Mouse (Mus musculus): ENCODE data around the gene Ccdc106.
"Not testable (repeated sequence)": the region's sequence is repeated elsewhere in the genome, so short reads cannot be mapped to it uniquely, and the experiment has no call there.

Ccdc106 gene

GRCm38 (mm10) chr7:5020000-5020681 lies at the start of gene Ccdc106, which contains the start of gene Zfp865:
TSS of gene Ccdc106 (plus strand) at chr7:5020553.
TSS of gene Zfp865 (plus strand) at chr7:5020376.
- peak; percentile 97 for DNase-seq (ENCODE audit: low read depth, low spot score)

GRCm38 (mm10) chr7:4971068-4971467 lies 49.3 kb upstream of the Ccdc106 start, which contains the start of gene Sbk3:
TSS of gene Sbk3 (minus strand) at chr7:4971168.
- no peak for DNase-seq (ENCODE audit: low read depth, low spot score)

DNA sequence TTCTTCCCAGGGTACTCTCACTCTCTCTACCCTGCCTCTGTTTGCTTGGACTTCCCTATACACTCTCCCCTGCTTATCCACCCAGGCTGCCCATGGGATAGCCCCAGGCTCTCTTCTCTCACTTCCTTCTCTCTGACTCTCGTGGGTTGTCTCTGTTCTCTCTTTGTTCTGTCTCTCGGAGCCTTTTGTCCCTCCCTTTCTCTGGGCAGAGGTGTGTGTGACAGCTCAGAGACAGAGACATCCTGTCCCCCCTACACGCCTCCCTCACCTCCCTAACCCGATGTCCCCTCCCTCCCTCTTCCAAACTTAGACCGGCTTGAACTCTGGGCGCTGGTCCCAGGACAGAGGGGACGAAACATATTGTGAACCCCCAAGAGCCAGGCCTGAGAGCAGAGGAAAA lies 48.6 kb upstream of the Ccdc106 start:
- no peak for DNase-seq (ENCODE audit: low read depth, low spot score)

DNA sequence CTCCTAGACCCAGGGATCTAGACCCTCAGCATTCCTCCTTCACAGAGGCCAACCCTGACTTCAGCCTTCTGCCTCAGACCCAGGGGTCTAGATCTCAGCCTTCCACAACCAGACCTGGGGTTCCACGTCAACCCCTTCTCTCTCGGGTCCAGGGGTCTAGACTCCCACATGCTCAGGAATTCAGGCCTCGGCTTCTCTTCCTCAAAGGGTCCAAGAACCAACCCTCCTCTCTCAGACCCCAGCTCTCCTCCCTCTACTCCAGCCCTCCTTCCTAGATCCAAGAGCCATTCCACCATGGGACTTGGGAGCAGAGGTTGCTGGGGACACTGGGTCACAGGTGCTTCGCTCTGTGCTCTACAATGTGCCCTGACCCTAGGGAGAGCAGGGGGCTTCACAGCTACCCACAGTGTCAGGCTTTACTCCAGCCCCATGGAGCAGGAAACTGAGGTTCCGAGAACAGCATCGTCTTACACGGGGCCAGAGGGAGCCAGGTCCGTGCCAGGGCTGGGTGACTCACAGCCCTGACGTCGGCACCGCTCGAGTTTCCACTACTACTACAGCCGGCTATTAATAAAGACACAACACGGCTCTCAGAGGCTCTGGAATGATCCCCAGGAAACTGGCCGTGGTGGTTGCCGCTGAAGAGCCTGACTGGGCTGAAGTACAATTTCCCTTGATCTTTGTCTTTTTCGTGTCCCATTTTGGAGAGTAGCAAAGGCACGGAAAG lies 47.9 kb upstream of the Ccdc106 start:
- no peak for DNase-seq (ENCODE audit: low read depth, low spot score)

GRCm38 (mm10) chr7:4975455-4975854 lies 44.9 kb upstream of the Ccdc106 start:
- DNase-seq (ENCODE audit: low read depth, low spot score): no peak

GRCm38 (mm10) chr7:4976832-4977231 lies 43.5 kb upstream of the Ccdc106 start:
- DNase-seq (ENCODE audit: low read depth, low spot score): no peak

- no peak for DNase-seq (ENCODE audit: low read depth, low spot score)
Observed at GRCm38 (mm10) chr7:4988250-4988649, 32.1 kb upstream of the Ccdc106 start.

- no peak for DNase-seq (ENCODE audit: low read depth, low spot score)
Observed at GRCm38 (mm10) chr7:4993347-4993998, 26.9 kb upstream of the Ccdc106 start.

- DNase-seq (ENCODE audit: low read depth, low spot score): no peak
Observed at GRCm38 (mm10) chr7:4993999-4994788, 26.2 kb upstream of the Ccdc106 start.

DNA sequence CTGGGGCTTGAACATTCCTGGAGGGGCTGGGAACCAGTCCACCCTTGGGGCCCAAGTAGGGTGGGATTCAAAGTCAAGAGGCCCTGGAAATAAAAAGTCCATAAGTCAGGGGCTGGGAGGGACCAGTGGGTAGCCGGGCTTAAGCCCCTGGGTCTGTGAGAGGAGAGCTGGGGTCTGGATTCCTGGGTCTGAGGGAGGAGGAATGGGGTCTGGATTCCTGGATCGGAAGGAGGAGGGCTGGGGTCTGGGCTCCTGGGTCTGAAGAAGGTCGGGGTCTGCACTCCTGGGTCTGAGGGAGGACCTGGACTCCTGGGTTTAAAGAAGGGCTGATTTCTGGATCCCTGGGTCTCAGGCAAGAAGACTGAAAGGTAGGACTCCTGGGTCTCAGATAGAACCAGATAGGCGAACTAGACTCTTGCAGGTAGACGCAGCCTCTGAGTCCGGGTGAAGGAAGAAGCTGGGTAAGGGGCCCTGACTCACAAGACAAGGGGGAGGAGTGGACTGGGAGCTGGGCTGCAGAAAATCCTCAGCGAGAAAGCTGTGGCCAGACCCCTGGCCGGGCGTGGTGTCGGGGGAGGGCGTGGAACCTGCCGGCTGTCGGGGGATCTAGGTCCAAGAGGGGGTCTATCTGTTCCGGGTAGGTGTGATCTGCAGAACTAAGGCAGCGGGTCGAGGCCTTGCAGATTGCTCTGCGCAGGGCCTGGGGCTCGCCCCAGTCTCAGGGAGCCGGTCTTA lies 24.9 kb upstream of the Ccdc106 start:
- no peak for DNase-seq (ENCODE audit: low read depth, low spot score)

GRCm38 (mm10) chr7:4996003-4996895 lies 24.1 kb upstream of the Ccdc106 start, which contains the start of gene Zfp579:
TSS of gene Zfp579 (minus strand) at chr7:4996158.
- peak; percentile 73 for DNase-seq (ENCODE audit: low read depth, low spot score)

DNA sequence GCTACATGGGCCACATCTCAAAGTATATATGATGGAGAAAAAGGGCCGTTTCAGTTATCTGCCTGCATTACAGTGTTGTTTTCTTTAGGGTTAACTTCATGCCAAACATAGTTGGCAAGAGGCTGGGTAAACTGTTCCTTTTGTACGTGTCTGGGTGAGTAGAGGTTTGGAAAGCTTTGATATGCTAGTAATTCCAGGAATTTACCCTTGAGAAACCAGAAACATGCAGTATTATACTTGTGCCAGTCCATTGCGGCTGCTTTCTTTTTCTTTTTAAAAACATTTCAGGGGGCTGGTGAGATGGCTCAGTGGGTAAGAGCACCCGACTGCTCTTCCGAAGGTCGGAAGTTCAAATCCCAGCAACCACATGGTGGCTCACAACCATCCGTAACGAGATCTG lies 23.4 kb upstream of the Ccdc106 start:
- DNase-seq (ENCODE audit: low read depth, low spot score): no peak

DNA sequence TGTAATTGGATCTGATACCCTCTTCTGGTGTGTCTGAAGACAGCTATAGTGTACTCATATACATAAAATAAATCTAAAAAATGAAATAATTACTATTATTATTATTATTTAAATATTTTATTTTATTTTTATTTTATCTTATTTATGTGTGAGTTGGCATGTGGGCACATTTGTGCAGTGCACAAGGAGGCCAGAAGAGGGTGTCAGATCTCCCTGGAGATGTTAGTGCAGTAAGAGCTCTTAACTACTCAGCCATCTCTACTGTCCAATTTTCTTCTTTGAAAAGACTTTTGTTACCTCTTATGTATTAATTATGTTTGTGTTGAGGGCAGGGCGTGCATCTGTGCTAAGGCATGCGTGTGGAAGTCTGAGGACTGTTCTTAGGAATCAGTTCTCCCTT lies 20.5 kb upstream of the Ccdc106 start:
- no peak for DNase-seq (ENCODE audit: low read depth, low spot score)

GRCm38 (mm10) chr7:5002876-5003275 lies 17.5 kb upstream of the Ccdc106 start:
- DNase-seq (ENCODE audit: low read depth, low spot score): not testable (repeated sequence)

GRCm38 (mm10) chr7:5008229-5008628 lies 12.1 kb upstream of the Ccdc106 start:
- DNase-seq (ENCODE audit: low read depth, low spot score): no peak

- no peak for DNase-seq (ENCODE audit: low read depth, low spot score)
Observed at GRCm38 (mm10) chr7:5012681-5013513, 7.5 kb upstream of the Ccdc106 start.

DNA sequence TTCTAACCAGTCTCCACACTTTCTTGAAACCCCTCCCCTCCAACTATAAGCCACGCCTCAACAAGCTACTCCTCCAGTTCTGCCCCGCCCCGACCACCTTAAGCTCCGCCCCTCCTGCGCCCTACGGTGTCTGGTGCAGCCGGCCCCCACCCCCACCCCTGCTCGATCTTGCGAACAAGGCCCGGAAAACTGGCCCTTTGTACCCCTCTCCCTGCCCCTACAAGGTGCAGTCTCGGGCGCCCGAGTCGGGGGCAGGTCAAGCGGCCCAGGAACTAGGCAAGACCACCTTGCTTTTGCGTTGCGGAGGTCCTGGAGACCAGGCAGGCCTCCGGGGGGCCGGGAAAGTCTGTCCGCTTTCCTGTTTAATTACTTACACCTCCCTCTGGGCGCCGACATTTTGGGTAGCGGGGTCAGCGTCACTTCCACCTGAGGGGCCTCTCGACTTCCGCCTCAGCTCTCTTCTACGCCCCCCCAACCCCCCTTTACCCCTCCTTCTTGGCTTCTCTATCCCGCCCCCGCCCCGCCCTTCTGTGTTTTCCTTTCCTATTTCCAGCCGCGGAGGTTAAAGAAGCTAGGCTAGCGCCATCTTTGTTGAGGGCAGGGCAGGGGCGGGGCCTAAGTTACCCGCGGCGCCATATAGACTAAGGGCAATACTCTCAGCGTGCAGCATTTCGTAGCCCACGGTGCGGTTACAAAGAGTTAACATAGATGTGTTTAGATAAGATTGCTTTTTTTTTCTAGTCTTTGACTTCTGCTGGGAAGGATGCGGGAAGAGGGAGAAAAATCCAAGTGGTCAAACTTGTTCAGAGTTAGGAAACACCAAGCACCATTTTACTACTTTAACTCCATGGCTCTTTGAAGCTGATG lies 5.9 kb upstream of the Ccdc106 start, which contains the start of the genes Zfp524 and Fiz1:
TSS of gene Zfp524 (plus strand) at position 165 of the 867 bp plus-strand sequence.
TSS of gene Fiz1 (minus strand) at position 447 of the 867 bp plus-strand sequence.
- no peak for DNase-seq (ENCODE audit: low read depth, low spot score)

Data from WW6 (cell line).